Mouse (Mus musculus): ENCODE data around the gene Enam. TPM values are rescaled to one million over a fixed set of nuclear protein-coding genes. Genes with fewer than 3 reads are reported as not detected.

Gene Enam
- polyA plus RNA-seq, 1 experiment from 2014 or later = not detected

GRCm38 (mm10) chr5:88508555-88508954 lies 20.8 kb downstream of the Enam start:
- Histone ChIP-seq H3K27ac (ENCODE audit: low read depth) (no peak overlapping the region), H3K36me3 (ENCODE audit: insufficient read depth) (no peaks in the 10 kb centered on the region), H3K9ac (no peak overlapping the region), H3K4me3 (ENCODE audit: low read depth, low read length) (no peak overlapping the region), H3K27me3 (ENCODE audit: insufficient read depth, low read length) (no peaks in the 10 kb centered on the region), H3K4me2 (no peak overlapping the region), H3K9me3 (ENCODE audit: low read depth, low read length) (no peaks in the 10 kb centered on the region), H3K4me1 (ENCODE audit: insufficient read depth) (no peaks in the 10 kb centered on the region)
- no peak for ATAC-seq (ENCODE audit: insufficient read depth)
- no peak for TF ChIP-seq CTCF (IDR thresholded peaks at IDR 0.05; ENCODE audit: low read depth)
- 61% methylated on average over 1 of the region's 1 CpGs for WGBS
- no peak for DNase-seq

DNA sequence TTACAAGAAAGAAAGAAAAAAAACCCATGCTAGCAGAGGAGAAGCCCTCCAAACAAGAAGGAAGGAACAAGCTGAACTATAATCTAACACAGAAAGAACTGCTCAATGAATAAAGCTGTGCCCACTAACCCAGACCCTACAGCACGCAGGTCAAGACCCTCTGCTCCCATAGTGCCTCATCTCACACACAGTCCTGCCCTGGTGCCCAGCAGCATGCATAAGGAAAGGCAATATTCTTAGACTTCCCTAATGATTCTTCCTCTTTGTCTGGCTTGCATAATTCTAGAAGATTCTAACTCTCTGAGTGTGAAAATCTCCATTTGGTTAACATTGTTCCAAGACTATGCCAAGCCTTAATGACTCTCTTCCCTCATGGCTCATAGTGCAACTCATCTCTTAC lies 21.2 kb downstream of the Enam start:
- WGBS = 81% methylated on average over 1 of the region's 1 CpGs
- no peak for TF ChIP-seq CTCF (IDR thresholded peaks at IDR 0.05; ENCODE audit: low read depth)
- Histone ChIP-seq H3K36me3 (ENCODE audit: insufficient read depth) (no peaks in the 10 kb centered on the region), H3K4me3 (ENCODE audit: low read depth, low read length) (no peak overlapping the region), H3K9me3 (ENCODE audit: low read depth, low read length) (no peaks in the 10 kb centered on the region), H3K4me1 (ENCODE audit: insufficient read depth) (no peaks in the 10 kb centered on the region), H3K27me3 (ENCODE audit: insufficient read depth, low read length) (no peaks in the 10 kb centered on the region), H3K9ac (no peak overlapping the region), H3K27ac (ENCODE audit: low read depth) (no peak overlapping the region), H3K4me2 (no peak overlapping the region)
- no peak for DNase-seq
- ATAC-seq (ENCODE audit: insufficient read depth) = no peak

DNA sequence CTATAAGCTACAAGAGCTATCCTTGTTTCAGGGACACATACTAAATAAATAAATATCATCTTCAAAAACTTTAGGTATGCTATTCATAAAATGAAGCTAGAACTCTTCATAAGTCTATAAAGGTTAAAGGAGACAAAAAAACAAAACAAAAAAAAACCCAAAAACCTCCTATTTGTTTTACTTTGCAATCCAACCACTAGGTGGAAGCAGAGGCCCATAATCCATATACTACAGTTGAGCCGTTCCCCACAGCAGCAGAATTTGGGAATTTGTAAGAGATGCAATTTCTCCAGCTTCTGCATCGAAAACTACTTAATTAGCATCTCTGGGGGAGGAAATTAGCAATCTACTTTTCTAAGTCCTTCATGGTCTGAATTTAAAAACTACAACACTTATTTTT lies 31.5 kb downstream of the Enam start:
- H3K4me1 ChIP-seq (ENCODE audit: insufficient read depth) = no peaks in the 10 kb centered on the region
- TF ChIP-seq CTCF (IDR thresholded peaks at IDR 0.05; ENCODE audit: low read depth) = peak; percentile 77
- 5% methylated on average over 2 of the region's 2 CpGs for whole genome bisulfite sequencing
- no peak overlapping the region for H3K27ac ChIP-seq (ENCODE audit: low read depth)
- H3K4me3 ChIP-seq (ENCODE audit: low read depth, low read length) = no peak overlapping the region
- no peaks in the 10 kb centered on the region for H3K36me3 ChIP-seq (ENCODE audit: insufficient read depth)
- no peak overlapping the region for H3K4me2 ChIP-seq
- ATAC-seq (ENCODE audit: insufficient read depth) = peak; percentile 70; the same call in 1 of the 2 replicates
- no peaks in the 10 kb centered on the region for H3K9me3 ChIP-seq (ENCODE audit: low read depth, low read length)
- no peak overlapping the region for H3K9ac ChIP-seq
- peak; percentile 82 for DNase-seq
- no peaks in the 10 kb centered on the region for H3K27me3 ChIP-seq (ENCODE audit: insufficient read depth, low read length)

DNA sequence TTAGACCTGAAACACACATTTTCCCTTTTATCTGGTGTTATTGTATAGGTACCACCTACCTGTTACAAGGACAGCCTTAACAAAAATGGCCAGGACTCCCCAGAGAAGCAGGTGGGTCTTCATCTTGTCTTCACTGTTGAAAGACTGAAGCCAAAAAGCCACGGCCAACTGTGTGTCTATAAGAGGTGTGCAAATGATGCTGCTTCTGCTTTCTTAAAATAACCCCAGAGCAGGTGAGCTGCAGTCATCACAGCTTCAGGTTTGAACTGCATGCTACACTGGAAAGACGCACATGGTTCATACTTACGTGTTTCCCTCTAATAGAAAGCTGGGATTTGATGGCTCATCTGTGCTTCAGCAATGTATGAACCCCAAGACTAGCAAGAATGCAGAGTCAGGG lies 39.9 kb downstream of the Enam start, which contains the start of gene Jchain:
Gene Jchain, minus strand, starts transcription at position 235 of the 400 bp plus-strand sequence.
- ATAC-seq (ENCODE audit: insufficient read depth) (no peak), DNase-seq (no peak)
- no peak within 1 kb of the TSS for H3K27ac ChIP-seq (ENCODE audit: low read depth)
- no peaks in the 10 kb centered on the region for H3K4me1 ChIP-seq (ENCODE audit: insufficient read depth)
- TF ChIP-seq CTCF (IDR thresholded peaks at IDR 0.05; ENCODE audit: low read depth) = no peak
- no peak within 1 kb of the TSS for H3K4me3 ChIP-seq (ENCODE audit: low read depth, low read length)
- H3K9ac ChIP-seq = no peak within 1 kb of the TSS
- 83% methylated on average over 3 of the region's 3 CpGs for WGBS
- H3K4me2 ChIP-seq = no peak within 1 kb of the TSS
- no peaks in the 10 kb centered on the region for H3K36me3 ChIP-seq (ENCODE audit: insufficient read depth)
- no peaks in the 10 kb centered on the region for H3K9me3 ChIP-seq (ENCODE audit: low read depth, low read length)
- H3K27me3 ChIP-seq (ENCODE audit: insufficient read depth, low read length) = no peaks in the 10 kb centered on the region

DNA sequence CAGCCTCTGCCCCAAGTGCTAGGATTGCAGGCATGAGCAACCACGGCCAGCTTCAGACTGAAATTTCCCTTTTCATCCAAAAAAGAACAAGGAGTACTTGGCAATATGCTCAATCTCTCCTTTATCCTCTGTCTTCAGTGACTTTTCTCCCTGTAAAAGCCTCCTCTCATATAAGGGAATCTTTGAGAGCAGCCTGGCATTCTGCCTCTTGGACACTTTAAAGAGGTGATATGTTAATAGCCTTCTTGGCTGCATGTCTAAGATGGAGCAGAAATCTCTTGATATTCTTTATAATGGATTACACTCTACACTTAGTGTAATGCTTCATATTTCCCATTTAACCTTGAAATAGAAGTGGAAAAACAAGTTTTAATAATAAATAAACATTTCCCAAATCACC lies 43.1 kb downstream of the Enam start:
- Histone ChIP-seq H3K4me3 (ENCODE audit: low read depth, low read length) (no peak overlapping the region), H3K36me3 (ENCODE audit: insufficient read depth) (no peaks in the 10 kb centered on the region), H3K27ac (ENCODE audit: low read depth) (no peak overlapping the region), H3K4me2 (no peak overlapping the region), H3K27me3 (ENCODE audit: insufficient read depth, low read length) (no peaks in the 10 kb centered on the region), H3K4me1 (ENCODE audit: insufficient read depth) (no peaks in the 10 kb centered on the region), H3K9me3 (ENCODE audit: low read depth, low read length) (no peaks in the 10 kb centered on the region), H3K9ac (no peak overlapping the region)
- 63% methylated on average over 1 of the region's 1 CpGs for WGBS
- no peak for TF ChIP-seq CTCF (IDR thresholded peaks at IDR 0.05; ENCODE audit: low read depth)
- peak; percentile 33 for DNase-seq
- no peak for ATAC-seq (ENCODE audit: insufficient read depth)

GRCm38 (mm10) chr5:88534697-88535096 lies 46.9 kb downstream of the Enam start:
- no peak overlapping the region for H3K4me2 ChIP-seq
- no peaks in the 10 kb centered on the region for H3K9me3 ChIP-seq (ENCODE audit: low read depth, low read length)
- 65% methylated on average over 3 of the region's 3 CpGs for WGBS
- ATAC-seq (ENCODE audit: insufficient read depth) = no peak
- H3K4me3 ChIP-seq (ENCODE audit: low read depth, low read length) = no peak overlapping the region
- no peak for TF ChIP-seq CTCF (IDR thresholded peaks at IDR 0.05; ENCODE audit: low read depth)
- H3K27ac ChIP-seq (ENCODE audit: low read depth) = no peak overlapping the region
- no peak overlapping the region for H3K9ac ChIP-seq
- no peaks in the 10 kb centered on the region for H3K36me3 ChIP-seq (ENCODE audit: insufficient read depth)
- H3K27me3 ChIP-seq (ENCODE audit: insufficient read depth, low read length) = no peaks in the 10 kb centered on the region
- DNase-seq = no peak
- H3K4me1 ChIP-seq (ENCODE audit: insufficient read depth) = no peaks in the 10 kb centered on the region

DNA sequence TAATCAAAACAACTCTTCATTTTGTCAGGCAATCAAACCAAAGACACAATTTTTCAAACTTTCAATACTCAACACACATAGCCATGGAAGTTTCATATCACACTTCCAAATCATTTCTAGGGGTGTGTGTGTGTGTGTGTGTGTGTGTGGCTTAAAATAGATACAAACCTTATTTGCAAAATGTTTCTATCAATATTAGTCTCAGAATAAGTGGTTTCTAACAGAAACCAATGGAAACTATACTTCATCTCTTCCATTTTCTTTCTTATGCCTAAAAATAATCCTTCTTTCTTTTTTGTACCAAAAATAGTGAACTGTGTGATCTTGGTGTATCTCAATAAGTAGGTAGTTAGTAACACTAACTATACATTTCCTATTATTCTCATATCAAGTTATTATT lies 53.1 kb downstream of the Enam start:
- Histone ChIP-seq H3K36me3 (ENCODE audit: insufficient read depth) (no peaks in the 10 kb centered on the region), H3K4me2 (no peak overlapping the region), H3K9me3 (ENCODE audit: low read depth, low read length) (no peaks in the 10 kb centered on the region), H3K4me1 (ENCODE audit: insufficient read depth) (no peaks in the 10 kb centered on the region), H3K9ac (no peak overlapping the region), H3K27me3 (ENCODE audit: insufficient read depth, low read length) (no peaks in the 10 kb centered on the region), H3K27ac (ENCODE audit: low read depth) (no peak overlapping the region), H3K4me3 (ENCODE audit: low read depth, low read length) (no peak overlapping the region)
- no peak for ATAC-seq (ENCODE audit: insufficient read depth)
- DNase-seq = no peak
- TF ChIP-seq CTCF (IDR thresholded peaks at IDR 0.05; ENCODE audit: low read depth) = no peak

Data from lung, embryonic 14.5 days (tissue).